Mouse (Mus musculus): Measurements from ENCODE around the gene Etfrf1. TPM values are rescaled to one million over a fixed set of nuclear protein-coding genes. Genes with fewer than 3 reads are reported as not detected.
A peak's percentile ranks its signal among the peaks of the same experiment; 100 is the strongest.

Gene Etfrf1
- polyA plus RNA-seq, 1 experiment from 2014 or later = 34.3 TPM

DNA sequence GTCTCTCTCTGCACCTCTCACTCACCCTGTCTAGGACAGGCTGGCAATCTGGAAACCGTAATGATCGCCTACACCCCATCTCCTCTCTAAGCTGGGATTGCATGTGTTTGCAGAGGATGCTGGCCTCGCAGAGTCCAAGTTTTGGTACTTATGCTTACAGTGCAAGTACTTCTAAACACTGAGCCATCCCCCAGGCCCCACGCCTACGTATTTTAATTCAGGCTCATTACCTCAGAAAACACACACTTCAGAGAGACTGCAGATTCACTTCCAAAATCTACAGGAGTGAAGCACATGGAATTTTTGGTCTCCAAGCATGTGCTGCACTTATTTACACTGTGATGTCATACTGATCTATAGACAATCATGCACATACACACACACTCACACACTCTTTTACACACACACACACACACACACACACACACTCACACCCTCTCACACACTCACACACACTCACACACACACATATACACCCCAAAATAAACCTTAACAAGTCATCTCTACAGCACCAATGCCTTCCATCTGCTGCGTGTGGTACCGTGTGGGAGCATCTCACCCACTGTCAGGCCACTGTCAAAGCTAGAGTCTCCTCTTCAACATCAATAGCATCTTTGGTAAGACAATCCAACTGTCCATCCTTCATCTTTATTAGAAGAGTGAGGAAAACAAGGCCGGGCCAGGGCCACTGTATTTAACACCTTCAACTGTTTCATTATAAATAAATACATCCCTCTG, 12.8 kb upstream of the Etfrf1 start:
- H3K4me2 ChIP-seq = no peak overlapping the region
- H3K27me3 ChIP-seq = no peaks in the 10 kb centered on the region
- no peak overlapping the region for H3K27ac ChIP-seq
- no peaks in the 10 kb centered on the region for H3K9me3 ChIP-seq
- no peaks in the 10 kb centered on the region for H3K4me1 ChIP-seq (replicated peaks)
- 97% methylated on average over 8 of the region's 8 CpGs for WGBS
- no peaks in the 10 kb centered on the region for H3K36me3 ChIP-seq
- no peak for ATAC-seq (ENCODE audit: low FRiP score)
- no peak overlapping the region for H3K4me3 ChIP-seq
- H3K9ac ChIP-seq = no peak overlapping the region

DNA sequence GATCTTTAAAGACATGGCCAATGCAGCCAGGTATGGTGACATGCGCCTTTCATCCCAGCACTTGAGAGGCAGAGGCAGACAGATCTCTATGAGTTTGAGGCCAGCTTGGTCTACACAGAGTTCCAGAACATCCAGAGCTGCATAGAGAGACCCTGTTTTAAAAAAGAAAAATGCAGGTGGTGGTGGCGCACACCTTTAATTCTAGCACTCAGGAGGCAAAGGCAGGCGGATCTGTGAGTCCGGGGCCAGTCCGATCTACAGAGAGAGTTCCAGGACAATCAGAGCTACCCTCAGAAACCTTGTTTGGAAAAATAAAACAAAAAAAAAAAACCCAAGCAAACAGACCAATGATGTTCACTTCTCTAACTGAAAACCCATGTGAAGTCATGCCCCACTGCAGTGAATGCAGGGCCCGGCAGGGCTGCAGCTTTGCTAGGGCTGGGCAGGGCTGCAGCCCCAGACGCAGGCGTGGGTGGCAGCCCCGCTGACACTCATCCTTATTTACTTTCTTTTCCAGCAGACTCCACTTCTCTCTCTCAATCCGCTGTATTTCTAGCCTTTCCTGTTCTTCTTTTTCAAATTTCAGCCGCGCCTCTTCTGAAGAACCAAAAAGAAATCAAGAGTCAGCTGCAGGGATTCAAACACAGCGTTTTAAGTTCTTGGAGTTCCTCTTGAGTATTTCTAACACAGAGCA, 8.4 kb upstream of the Etfrf1 start:
- 83% methylated on average over 13 of the region's 13 CpGs for WGBS
- ATAC-seq (ENCODE audit: low FRiP score) = no peak

DNA sequence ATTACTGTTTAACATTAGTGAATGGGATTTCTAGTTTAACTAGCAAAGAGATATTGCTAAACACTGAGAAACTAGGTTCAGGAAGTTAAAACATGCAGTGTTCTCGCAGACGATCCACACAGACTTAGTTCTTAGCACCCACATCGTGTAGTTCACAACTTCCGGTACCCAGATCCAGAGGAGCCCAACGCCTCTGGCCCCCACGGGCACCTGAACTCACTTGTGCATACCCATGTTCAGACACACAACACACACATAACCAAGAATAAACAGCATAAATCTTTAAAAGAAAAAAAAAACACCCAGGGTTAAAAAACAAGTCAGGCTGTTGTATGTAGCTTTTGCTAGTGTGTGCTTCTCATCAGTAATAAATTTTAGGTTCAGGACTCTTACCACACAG, 6.5 kb upstream of the Etfrf1 start:
- WGBS = 96% methylated on average over 6 of the region's 6 CpGs
- Histone ChIP-seq H3K27me3 (no peaks in the 10 kb centered on the region), H3K4me2 (no peak overlapping the region), H3K27ac (no peak overlapping the region), H3K9me3 (no peaks in the 10 kb centered on the region), H3K36me3 (no peaks in the 10 kb centered on the region), H3K4me1 (replicated peaks) (no peaks in the 10 kb centered on the region), H3K9ac (no peak overlapping the region), H3K4me3 (no peak overlapping the region)
- no peak for ATAC-seq (ENCODE audit: low FRiP score)

More for the DNA sequence above, 8.4 kb upstream of the Etfrf1 start:
- H3K36me3 ChIP-seq = no peaks in the 10 kb centered on the region
- no peaks in the 10 kb centered on the region for H3K27me3 ChIP-seq
- H3K9me3 ChIP-seq = no peaks in the 10 kb centered on the region
- H3K9ac ChIP-seq = no peak overlapping the region
- no peak overlapping the region for H3K27ac ChIP-seq
- H3K4me1 ChIP-seq (replicated peaks) = no peaks in the 10 kb centered on the region
- H3K4me2 ChIP-seq = no peak overlapping the region
- no peak overlapping the region for H3K4me3 ChIP-seq

DNA sequence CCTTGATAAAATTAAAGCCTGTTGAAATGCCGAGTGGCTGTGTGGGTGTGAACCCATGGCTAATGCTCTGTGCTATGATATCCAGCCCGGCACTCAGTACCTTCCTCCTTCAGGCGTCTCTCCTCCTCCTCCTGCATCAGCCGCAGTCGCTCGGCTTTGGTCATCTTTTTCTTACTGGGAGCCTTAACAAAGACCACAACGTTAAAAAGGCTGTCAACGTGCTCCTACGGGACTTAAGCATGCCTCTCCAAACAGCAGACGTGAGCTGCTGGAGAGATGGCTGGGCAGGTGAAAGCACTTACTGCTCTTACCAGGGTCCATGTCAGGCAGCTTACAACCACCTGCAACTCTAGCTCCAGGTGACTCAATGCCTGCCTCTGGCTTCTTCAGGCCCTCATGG, 5.8 kb upstream of the Etfrf1 start:
- WGBS = 79% methylated on average over 10 of the region's 10 CpGs

DNA sequence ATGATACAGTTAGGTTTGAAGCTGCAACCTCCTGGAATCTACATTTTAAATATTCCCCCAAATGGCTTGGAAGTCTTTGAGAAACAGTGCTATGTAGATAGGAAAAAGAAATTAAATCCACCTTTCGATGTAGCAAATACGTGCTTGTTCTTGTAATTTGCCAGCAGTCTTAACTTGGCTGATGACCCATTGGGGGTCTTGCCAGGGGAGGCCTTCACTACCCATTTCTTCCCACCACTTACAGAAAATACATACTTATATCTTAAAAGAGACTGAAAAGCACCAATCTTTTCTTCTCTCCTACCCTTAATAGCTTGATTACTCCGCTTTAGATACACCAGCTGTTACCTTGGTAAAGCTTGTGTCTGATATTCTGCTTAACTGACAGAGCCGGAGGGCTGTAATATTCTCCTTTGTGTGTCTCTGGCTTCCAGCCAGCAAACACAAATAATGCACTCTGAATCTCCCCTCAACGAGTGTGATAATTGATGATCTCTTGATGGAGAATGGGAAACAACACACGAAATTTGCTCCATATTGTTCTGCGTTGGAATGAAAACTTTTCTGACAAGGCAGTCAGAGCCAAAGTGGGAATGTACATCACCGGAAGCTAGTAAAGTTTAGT, 766 bp upstream of the Etfrf1 start:
- Histone ChIP-seq H3K9me3 (no peaks in the 10 kb centered on the region), H3K4me2 (peak overlapping the region; percentile 65), H3K36me3 (no peaks in the 10 kb centered on the region), H3K4me3 (peak overlapping the region; percentile 73), H3K4me1 (replicated peaks) (peaks cover 18% of the 10 kb centered on the region), H3K9ac (no peak overlapping the region), H3K27ac (peak overlapping the region; percentile 67), H3K27me3 (no peaks in the 10 kb centered on the region)
- ATAC-seq (ENCODE audit: low FRiP score) = peak; percentile 4
- 35% methylated on average over 8 of the region's 8 CpGs for whole genome bisulfite sequencing

More for the DNA sequence above, 5.8 kb upstream of the Etfrf1 start:
- H3K27me3 ChIP-seq = no peaks in the 10 kb centered on the region
- no peaks in the 10 kb centered on the region for H3K9me3 ChIP-seq
- H3K4me2 ChIP-seq = no peak overlapping the region
- H3K36me3 ChIP-seq = no peaks in the 10 kb centered on the region
- H3K9ac ChIP-seq = no peak overlapping the region
- H3K27ac ChIP-seq = no peak overlapping the region
- peaks cover 3% of the 10 kb centered on the region for H3K4me1 ChIP-seq (replicated peaks)
- H3K4me3 ChIP-seq = no peak overlapping the region
- no peak for ATAC-seq (ENCODE audit: low FRiP score)

DNA sequence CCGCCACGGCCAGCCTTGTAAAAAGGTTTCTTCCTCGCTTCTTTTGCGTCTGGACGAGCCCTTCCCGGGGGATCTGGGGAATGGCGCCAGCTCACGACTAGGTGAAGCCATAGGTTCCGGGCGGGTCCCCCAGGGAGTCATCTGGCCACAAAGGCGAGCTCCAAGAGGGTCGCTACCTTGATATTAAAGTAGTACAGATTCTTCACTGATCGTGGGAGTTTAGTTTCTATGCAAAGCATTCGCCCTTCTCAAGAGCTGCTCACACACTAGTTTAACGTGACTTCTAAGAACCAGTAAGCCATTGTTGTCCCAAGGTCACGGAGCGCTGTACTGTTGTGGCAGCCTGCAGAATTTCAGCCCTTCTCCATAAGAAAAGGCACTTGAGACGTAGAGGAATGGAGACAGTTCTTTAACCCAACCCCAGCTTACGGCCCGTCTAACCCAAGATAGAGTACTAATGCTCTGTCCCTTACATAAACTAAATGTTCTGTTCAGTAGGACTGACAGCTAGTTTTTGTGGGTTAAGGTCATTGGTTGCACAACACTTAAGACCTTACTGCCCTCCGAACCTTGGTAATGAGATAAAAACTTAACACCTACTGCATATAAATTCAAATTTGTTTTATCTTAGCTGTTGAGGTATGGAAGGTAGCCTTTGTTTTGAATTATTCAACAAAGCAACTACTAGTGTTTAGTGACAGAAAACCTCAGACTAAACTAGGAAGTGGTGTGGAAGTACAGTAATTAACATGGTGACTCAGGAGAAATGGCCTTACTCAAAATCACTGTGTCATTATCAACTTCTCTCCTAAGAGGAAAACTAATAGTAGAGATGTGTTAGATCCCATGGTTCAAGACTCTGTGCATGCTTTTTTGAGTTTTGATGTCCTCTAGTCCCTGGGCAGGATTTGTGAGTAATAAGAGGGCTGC, 707 bp downstream of the Etfrf1 start:
- WGBS = 5% methylated on average over 21 of the region's 21 CpGs
- Histone ChIP-seq H3K36me3 (no peaks in the 10 kb centered on the region), H3K4me1 (replicated peaks) (peaks cover 18% of the 10 kb centered on the region), H3K9ac (peak overlapping the region; percentile 91), H3K27me3 (no peaks in the 10 kb centered on the region), H3K4me3 (peak overlapping the region; percentile 73), H3K9me3 (no peaks in the 10 kb centered on the region), H3K4me2 (peak overlapping the region; percentile 59), H3K27ac (peak overlapping the region; percentile 96)
- ATAC-seq (ENCODE audit: low FRiP score) = peak; percentile 58

- ATAC-seq (ENCODE audit: low FRiP score) = no peak
- peaks cover 8% of the 10 kb centered on the region for H3K36me3 ChIP-seq
- no peak overlapping the region for H3K4me3 ChIP-seq
- H3K27me3 ChIP-seq = no peaks in the 10 kb centered on the region
- H3K9me3 ChIP-seq = no peaks in the 10 kb centered on the region
- 85% methylated on average over 2 of the region's 2 CpGs for WGBS
- H3K9ac ChIP-seq = no peak overlapping the region
- no peak overlapping the region for H3K4me2 ChIP-seq
- H3K27ac ChIP-seq = no peak overlapping the region
- H3K4me1 ChIP-seq (replicated peaks) = peaks cover 18% of the 10 kb centered on the region
These were observed 3.0 kb downstream of the Etfrf1 start for GRCm38 (mm10) chr6:145213916-145214315.

GRCm38 (mm10) chr6:145215826-145216225, 4.9 kb downstream of the Etfrf1 start:
- Histone ChIP-seq H3K9ac (no peak overlapping the region), H3K27ac (no peak overlapping the region), H3K9me3 (no peaks in the 10 kb centered on the region), H3K4me1 (replicated peaks) (peaks cover 11% of the 10 kb centered on the region), H3K4me3 (no peak overlapping the region), H3K36me3 (peaks cover 19% of the 10 kb centered on the region), H3K4me2 (no peak overlapping the region), H3K27me3 (no peaks in the 10 kb centered on the region)
- ATAC-seq (ENCODE audit: low FRiP score) = no peak
- 94% methylated on average over 3 of the region's 3 CpGs for WGBS

DNA sequence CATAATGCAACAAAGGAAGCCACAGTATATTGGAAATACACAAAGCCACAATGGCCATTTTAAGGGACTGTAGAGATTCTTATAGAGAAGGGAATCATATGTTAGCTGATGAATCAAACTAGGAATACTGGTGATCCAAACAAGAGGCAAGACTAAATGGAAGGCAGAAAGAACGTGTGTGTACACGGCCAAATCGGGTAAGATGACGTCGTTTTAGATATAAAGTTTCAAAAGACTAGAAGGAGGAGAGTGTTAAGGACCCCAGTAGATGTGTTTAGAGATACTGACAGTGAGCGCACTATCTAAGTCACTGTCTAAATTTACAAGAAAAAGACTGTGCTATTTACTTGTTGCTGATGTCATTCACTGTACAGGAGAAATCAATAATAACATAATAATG, 13.3 kb downstream of the Etfrf1 start:
- Histone ChIP-seq H3K9me3 (no peaks in the 10 kb centered on the region), H3K27me3 (no peaks in the 10 kb centered on the region)
- ATAC-seq (ENCODE audit: low FRiP score) = no peak

DNA sequence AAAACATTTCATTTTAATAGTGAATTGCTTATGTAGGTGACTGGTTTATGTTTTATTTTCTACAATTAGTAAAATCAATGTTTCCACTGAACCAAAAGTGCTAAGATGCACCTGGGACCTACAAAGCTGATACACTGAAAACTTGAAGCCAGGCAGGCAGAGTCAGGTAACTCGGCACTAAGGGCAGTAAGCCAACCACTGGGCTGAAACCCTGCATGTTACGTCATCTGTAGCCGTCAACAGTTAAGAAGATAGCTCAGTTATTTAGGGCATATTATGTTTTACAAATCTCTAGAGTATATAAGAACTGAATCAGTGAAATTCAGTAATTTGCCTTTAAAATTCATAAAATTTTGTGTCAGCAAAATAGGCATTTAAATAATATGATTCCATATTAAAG, 15.4 kb downstream of the Etfrf1 start:
- WGBS = 94% methylated on average over 3 of the region's 3 CpGs
- no peaks in the 10 kb centered on the region for H3K4me1 ChIP-seq (replicated peaks)
- ATAC-seq (ENCODE audit: low FRiP score) = no peak

More for the DNA sequence above, 13.3 kb downstream of the Etfrf1 start:
- Histone ChIP-seq H3K27ac (no peak overlapping the region), H3K4me1 (replicated peaks) (no peaks in the 10 kb centered on the region), H3K9ac (no peak overlapping the region), H3K4me2 (no peak overlapping the region), H3K36me3 (peaks cover 13% of the 10 kb centered on the region), H3K4me3 (no peak overlapping the region)
- WGBS = 94% methylated on average over 6 of the region's 6 CpGs

GRCm38 (mm10) chr6:145234391-145234790, 23.5 kb downstream of the Etfrf1 start:
- Histone ChIP-seq H3K4me3 (no peak overlapping the region), H3K36me3 (peaks cover 16% of the 10 kb centered on the region), H3K9me3 (no peaks in the 10 kb centered on the region), H3K4me1 (replicated peaks) (no peaks in the 10 kb centered on the region), H3K4me2 (no peak overlapping the region), H3K9ac (no peak overlapping the region), H3K27ac (no peak overlapping the region), H3K27me3 (no peaks in the 10 kb centered on the region)
- ATAC-seq (ENCODE audit: low FRiP score) = no peak
- WGBS = 75% methylated on average over 1 of the region's 1 CpGs

More for the DNA sequence above, 15.4 kb downstream of the Etfrf1 start:
- no peak overlapping the region for H3K4me3 ChIP-seq
- no peak overlapping the region for H3K27ac ChIP-seq
- H3K4me2 ChIP-seq = no peak overlapping the region
- no peak overlapping the region for H3K9ac ChIP-seq
- peaks cover 14% of the 10 kb centered on the region for H3K36me3 ChIP-seq
- H3K27me3 ChIP-seq = no peaks in the 10 kb centered on the region
- no peaks in the 10 kb centered on the region for H3K9me3 ChIP-seq

- H3K27me3 ChIP-seq = no peaks in the 10 kb centered on the region
- 92% methylated on average over 6 of the region's 6 CpGs for WGBS
- H3K4me1 ChIP-seq (replicated peaks) = no peaks in the 10 kb centered on the region
- H3K9me3 ChIP-seq = no peaks in the 10 kb centered on the region
- peaks cover 17% of the 10 kb centered on the region for H3K36me3 ChIP-seq
- no peak overlapping the region for H3K4me2 ChIP-seq
- H3K27ac ChIP-seq = no peak overlapping the region
- ATAC-seq (ENCODE audit: low FRiP score) = no peak
- no peak overlapping the region for H3K4me3 ChIP-seq
- no peak overlapping the region for H3K9ac ChIP-seq
These were observed 24.4 kb downstream of the Etfrf1 start for GRCm38 (mm10) chr6:145235367-145235766.

Data from hindbrain, embryonic 13.5 days (tissue).